Mouse (Mus musculus) ovary, adult 18-20 months (tissue): ENCODE data around the gene Lamtor2.

ENCODE experiments used
- DNase-seq: peaks from one replicate; pipeline ENCODE4 v3.0.0; 2022; ENCODE audit warnings: low spot score, mixed read lengths

The Lamtor2 gene

GRCm38 (mm10) chr3:88567892-88568291 lies 15.0 kb upstream of the Lamtor2 start:
- no peak for DNase-seq

DNA sequence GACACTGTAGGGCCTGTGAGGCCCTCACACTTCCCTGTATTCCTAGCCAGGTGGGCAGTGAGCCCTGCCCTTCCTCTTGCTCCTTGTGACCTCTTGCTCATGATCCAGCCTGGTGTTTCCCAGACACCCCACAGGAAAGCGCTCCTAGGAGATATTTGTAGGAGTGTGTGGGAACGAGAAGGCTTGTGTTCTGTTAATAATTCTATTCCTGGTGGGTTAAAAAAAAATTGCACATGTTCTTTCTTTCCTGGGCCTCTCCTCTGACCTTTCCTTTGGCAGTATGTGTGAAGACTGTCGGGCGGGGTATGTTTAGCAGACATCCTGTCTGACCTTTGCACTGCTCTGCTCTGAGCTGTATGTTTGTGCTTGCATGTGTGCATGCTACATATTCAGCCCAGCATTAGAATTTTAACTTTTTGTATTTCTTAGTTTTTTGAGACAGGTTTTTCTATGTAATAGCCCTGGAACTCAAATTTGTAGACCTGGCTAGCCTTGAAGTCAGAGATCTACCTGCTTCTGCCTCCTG lies 13.7 kb upstream of the Lamtor2 start:
- DNase-seq = no peak

DNA sequence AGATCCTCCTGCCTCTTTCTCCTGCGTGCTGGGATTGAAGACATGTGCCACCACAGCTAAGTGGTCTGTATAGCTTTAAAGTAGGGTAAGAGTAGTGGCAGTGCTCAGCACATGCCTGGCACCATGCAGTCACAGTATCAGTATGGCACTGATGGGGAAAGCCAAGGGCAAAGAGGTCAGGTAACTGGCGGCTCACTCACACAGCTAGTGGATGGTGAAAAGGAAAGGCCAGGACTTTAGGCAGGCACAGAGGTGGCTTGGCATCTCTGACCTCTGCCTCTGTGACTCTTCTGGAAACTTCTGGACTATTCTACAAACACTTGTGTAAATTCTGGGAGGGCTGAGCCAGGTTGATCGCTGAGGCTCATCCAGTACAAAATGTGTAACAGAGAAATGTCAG lies 13.2 kb upstream of the Lamtor2 start:
- no peak for DNase-seq

- DNase-seq = no peak
Observed at GRCm38 (mm10) chr3:88563966-88564365, 11.1 kb upstream of the Lamtor2 start.

GRCm38 (mm10) chr3:88563442-88563841 lies 10.6 kb upstream of the Lamtor2 start:
- no peak for DNase-seq

DNA sequence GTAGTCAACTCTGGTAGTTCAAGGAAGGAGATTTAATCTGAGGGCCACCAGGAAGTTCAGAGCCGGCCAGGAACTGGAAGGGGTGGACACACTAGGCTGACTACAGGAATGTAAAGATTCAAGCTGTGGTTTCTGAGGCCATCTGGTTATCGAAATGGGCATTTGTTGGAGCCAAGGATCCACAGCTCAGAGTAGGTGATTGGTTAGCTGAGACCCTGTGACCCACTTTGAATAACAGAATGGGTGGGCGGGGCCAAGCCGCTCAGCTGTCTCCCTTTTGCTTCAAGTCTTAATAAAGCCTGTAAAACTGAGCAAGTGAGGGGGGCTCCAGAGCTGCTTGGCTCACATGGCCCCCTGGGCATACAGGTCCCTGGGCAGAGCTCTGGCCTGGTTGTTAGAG lies 9.1 kb upstream of the Lamtor2 start:
- DNase-seq = no peak

DNA sequence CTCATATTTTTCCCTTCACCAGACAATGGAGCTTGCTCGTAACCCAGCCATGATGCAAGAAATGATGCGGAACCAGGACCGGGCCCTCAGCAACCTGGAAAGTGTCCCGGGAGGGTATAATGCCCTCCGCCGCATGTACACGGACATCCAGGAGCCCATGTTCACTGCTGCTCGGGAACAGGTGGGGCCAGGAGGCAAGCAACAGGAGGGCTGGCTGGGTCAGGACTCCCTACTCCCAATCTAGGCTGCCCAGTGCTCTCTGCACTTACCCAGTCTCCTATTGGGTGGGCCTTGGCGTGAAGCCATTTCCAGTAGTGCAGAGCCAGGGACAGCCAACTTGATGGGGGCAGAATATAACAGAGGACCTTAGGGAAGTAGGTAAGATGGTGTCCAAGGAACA lies 6.7 kb upstream of the Lamtor2 start:
- DNase-seq = no peak

DNA sequence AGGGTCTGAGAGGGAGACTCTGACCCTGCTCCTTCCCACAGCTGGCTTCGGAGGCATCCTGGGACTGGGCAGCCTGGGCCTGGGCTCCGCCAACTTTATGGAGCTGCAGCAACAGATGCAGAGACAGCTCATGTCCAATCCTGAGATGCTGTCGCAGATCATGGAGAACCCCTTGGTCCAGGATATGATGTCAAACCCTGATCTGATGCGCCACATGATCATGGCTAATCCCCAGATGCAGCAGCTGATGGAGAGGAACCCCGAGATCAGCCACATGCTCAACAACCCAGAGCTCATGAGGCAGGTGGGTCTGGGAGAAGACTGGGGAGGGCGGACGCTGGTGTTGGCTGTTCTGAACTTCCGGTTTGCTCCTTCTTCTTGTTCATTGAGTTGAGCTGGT lies 3.7 kb upstream of the Lamtor2 start:
- DNase-seq = no peak

GRCm38 (mm10) chr3:88555731-88556130 lies 2.9 kb upstream of the Lamtor2 start:
- no peak for DNase-seq

DNA sequence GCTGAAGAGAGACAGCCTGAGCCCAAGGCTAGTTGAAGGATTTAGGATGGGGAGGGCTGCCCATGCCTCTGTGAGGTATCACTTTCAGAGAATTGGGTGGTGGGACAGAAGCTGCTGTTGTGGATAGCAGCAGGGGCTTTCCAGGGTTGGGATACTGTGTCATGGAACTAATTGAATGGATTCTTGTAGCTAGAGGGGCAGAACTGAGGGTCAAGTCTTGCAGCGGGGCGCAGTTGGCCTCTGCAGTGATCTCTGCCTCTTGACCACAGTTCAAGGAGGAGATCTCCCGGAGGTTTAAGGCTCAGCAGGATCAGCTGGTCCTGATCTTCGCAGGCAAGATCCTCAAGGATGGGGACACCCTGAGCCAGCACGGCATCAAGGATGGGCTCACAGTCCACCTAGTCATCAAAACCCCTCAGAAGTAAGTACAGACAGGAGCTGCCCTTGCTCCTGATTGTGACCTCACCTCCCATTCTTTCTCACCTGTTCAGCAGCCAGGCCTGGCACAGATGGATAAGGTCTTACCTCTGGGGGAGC lies 2.3 kb upstream of the Lamtor2 start:
- no peak for DNase-seq

- no peak for DNase-seq
Observed at GRCm38 (mm10) chr3:88553880-88554586, 1.2 kb upstream of the Lamtor2 start.

DNA sequence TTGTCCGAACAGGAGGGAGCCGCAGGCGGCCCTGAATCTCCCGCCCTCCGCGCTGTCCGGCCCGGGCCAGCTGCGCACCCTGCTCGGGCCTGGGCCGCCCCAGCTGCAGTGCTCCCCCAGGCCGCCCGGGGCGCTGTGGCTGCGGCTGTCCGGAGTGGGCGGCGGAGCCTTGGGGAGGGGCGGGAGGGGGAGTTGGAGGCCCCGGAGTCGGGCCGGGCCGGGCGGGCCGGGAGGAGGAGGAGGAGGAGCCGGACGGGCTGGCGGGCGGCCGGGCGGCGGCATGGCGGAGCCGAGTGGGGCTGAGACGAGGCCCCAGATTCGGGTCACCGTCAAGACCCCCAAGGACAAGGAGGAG lies 628 bp upstream of the Lamtor2 start, which contains the start of gene Ubqln4:
TSS of gene Ubqln4 (plus strand) at position 234 of the 355 bp plus-strand sequence.
- peak; percentile 85 for DNase-seq

DNA sequence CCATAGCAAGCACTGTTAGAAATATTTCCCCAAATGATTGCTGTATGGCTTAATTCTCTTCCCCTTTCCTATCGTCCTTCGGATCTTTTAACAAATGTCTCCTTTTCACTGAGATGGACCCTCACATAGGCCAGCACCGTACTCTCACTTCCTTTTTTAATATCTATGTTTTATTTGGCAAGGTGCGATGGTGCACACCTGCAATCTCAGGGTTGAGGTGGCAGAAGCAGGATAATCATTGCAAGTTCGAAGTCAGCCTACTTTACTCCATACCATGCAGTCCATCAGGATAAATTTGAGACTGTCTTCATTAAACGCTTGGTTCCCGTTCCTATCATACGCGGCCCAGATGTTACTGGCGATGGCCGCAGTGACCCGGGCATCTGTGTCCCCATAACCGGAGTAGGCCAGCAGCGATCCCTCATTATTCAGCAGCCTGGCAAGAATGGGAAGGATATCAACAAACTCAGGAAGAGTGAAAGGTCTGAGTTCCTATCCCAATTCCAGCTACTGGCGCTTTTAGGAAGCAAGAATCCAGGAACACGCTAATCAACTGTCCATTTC lies 710 bp downstream of the Lamtor2 start:
- no peak for DNase-seq

DNA sequence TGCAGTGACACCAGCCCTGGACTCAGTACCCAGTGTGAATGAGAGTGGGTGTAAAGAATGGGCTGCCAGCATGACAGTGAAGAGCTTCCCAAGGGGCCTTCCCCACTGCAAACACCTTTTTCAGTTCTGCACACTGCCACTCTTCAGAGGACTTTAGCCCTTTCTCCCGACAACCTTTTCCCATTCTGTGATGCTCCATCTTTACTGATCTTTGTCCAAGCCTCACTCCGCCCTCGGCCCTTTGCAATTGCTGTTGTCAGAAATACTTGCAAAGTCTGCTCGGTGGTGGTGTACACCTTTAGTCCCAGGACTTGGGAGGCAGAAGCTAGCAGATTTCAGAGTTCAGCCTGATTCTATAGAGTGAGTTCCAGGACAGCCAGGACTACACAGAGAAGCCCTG lies 1.3 kb downstream of the Lamtor2 start:
- DNase-seq = no peak

DNA sequence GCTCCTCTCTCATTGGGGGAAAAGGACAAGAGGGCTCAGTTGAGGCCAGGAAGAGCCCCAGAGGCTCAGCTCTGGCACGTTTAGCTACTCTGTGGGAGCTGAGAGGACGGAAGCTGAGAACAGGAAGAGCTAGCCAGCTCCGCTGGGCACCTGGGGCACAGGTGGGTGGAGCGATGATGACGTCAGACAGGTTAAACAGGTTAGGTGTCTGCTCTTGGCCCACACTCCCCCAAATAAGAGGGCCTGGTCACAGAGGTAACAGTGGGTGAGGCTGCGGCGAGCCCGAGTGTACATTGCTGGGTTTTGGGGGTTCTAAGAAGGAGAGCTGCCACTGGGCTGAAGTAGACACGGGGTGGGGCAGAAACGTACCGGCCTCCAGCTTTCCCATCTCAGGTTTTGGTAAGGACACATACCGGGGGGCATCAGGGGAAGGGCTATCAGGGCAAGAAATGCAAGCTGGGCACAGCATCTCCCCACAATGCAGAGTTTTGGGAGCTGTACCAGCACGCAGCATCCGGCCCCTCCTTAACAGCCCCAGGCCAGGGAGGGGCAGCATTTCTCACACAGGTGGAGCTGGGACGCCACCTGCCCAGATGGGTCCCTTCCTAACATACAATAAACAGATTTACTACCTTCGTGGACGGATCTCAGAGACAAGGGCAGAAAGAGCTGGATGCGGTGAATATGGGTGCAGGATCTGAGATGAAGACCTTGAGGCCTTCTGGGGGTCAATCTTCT lies 4.5 kb downstream of the Lamtor2 start, which contains the start of gene Rab25:
TSS of gene Rab25 (minus strand) at position 121 of the 738 bp plus-strand sequence.
- DNase-seq = no peak

GRCm38 (mm10) chr3:88546674-88547418 lies 6.0 kb downstream of the Lamtor2 start:
- no peak for DNase-seq

- no peak for DNase-seq
Observed at GRCm38 (mm10) chr3:88544955-88545591, 7.8 kb downstream of the Lamtor2 start.

- DNase-seq = no peak
Observed at GRCm38 (mm10) chr3:88544514-88544913, 8.4 kb downstream of the Lamtor2 start.

DNA sequence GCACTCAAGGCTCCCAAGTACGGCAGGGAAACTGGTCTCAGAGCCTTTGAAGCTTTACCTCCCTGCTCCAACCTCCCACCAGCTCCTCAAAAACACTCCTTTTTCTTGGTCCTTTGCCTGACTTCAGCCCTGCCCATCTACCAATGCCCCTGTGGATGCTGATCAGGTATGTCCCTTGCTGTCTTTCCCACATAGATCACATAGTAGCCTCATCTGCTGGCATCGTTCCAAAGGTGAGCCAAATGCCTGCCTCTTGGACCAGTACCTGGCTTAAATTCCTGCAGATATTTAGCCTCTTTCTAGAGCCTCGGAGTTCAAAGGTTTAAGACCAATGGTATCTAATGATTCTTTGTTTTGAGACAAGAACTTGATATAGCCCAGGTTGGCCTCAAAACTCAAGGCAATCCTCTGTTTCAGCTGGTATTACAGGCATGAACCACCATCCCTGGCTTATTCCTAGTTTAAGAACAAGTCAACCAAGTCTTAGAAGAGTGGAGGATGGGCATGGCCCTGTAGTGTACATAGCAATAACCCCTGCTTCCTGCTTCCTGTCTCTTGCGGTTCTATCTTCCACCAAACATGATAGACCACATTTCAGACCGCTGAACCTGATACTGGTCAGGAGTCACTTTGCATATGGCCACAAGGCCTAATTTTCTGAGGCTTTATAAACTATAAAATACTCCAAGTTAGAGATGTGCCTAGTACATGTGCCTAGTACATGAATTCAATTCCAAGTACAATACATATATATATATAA lies 9.0 kb downstream of the Lamtor2 start:
- no peak for DNase-seq

GRCm38 (mm10) chr3:88543174-88543573 lies 9.7 kb downstream of the Lamtor2 start:
- no peak for DNase-seq

GRCm38 (mm10) chr3:88542486-88542885 lies 10.4 kb downstream of the Lamtor2 start:
- no peak for DNase-seq
